In genomic region chr2:103927610-103928145, GRCm38 (mm10) we compare ENCODE assay signal across 9 mouse cellular contexts. TPM values are rescaled to one million over a fixed set of nuclear protein-coding genes. Genes with fewer than 3 reads are reported as not detected.
A peak's percentile ranks its signal among the peaks of the same experiment; 100 is the strongest.
DNase-seq lines count a peak whose midpoint lies in the region; ATAC-seq and TF ChIP-seq lines count a peak whose summit lies in the region.
"Had no signal": no experiment of that assay in that cellular context is flagged by ENCODE, and none has a peak within 500 bp of the region (broad histone marks: within the 10 kb centered on the region; RNA-seq: fewer than 3 reads in every experiment).

No protein-coding gene starts in this region.

- no peaks in the 10 kb centered on the region for H3K27me3 ChIP-seq in hindbrain, embryonic 13.5 days
- no peaks in the 10 kb centered on the region for H3K27me3 ChIP-seq in hindbrain, embryonic 10.5 days (ENCODE audit: insufficient read depth, poor library complexity, severe bottlenecking)
- H3K27me3 ChIP-seq in limb, embryonic 14.5 days (ENCODE audit: control insufficient read depth, insufficient read depth, low read length), result no peaks in the 10 kb centered on the region

- peak; percentile 73 for ATAC-seq in hindbrain, embryonic 13.5 days (ENCODE audit: low FRiP score)
- ATAC-seq in limb, embryonic 14.5 days (ENCODE audit: low FRiP score, low read depth), result no peak; the same call in 1 of the 2 replicates
- ATAC-seq in granulocyte monocyte progenitor cell, adult 5-6 weeks (replicated peaks; ENCODE audit: poor library complexity, severe bottlenecking), result no peak

- H3K9ac ChIP-seq in hindbrain, embryonic 13.5 days, result no peak overlapping the region
- H3K9ac ChIP-seq in limb, embryonic 14.5 days (ENCODE audit: low read depth, low read length, severe bottlenecking), result no peak overlapping the region
- H3K9ac ChIP-seq: liver, embryonic 14.5 days had no signal

- peaks cover 42% of the 10 kb centered on the region for H3K4me1 ChIP-seq in hindbrain, embryonic 13.5 days (replicated peaks)
- H3K4me1 ChIP-seq in hindbrain, embryonic 10.5 days (replicated peaks), result 0 out of 2 replicates have a peak, but pooled peaks cover 15% of the 10 kb centered on the region
- peaks cover 16% of the 10 kb centered on the region for H3K4me1 ChIP-seq in limb, embryonic 14.5 days (ENCODE audit: control insufficient read depth, insufficient read depth, low read length)

- TF ChIP-seq POLR2A in limb, embryonic 14.5 days (IDR thresholded peaks at IDR 0.05; ENCODE audit: borderline replicate concordance, extremely low read depth, insufficient read depth, insufficient read length), result no peak

- H3K36me3 ChIP-seq in hindbrain, embryonic 13.5 days, result no peaks in the 10 kb centered on the region
- H3K36me3 ChIP-seq in hindbrain, embryonic 10.5 days, result no peaks in the 10 kb centered on the region
- no peaks in the 10 kb centered on the region for H3K36me3 ChIP-seq in limb, embryonic 14.5 days (ENCODE audit: control insufficient read depth, insufficient read depth, low read length)

- no peak overlapping the region for H3K4me3 ChIP-seq in hindbrain, embryonic 13.5 days
- H3K4me3 ChIP-seq in hindbrain, embryonic 10.5 days, result no peak overlapping the region
- no peak overlapping the region for H3K4me3 ChIP-seq in limb, embryonic 14.5 days (replicated peaks; ENCODE audit: low read length)

- H3K27ac ChIP-seq in hindbrain, embryonic 13.5 days, result peak overlapping the region; percentile 67; the same call in 1 of the 2 replicates
- no peak overlapping the region for H3K27ac ChIP-seq in hindbrain, embryonic 10.5 days
- no peak overlapping the region for H3K27ac ChIP-seq in limb, embryonic 14.5 days (replicated peaks; ENCODE audit: low read depth, low read length)
- H3K27ac ChIP-seq: liver, embryonic 14.5 days had no signal

- H3K9me3 ChIP-seq in hindbrain, embryonic 13.5 days, result no peaks in the 10 kb centered on the region
- no peaks in the 10 kb centered on the region for H3K9me3 ChIP-seq in hindbrain, embryonic 10.5 days
- no peaks in the 10 kb centered on the region for H3K9me3 ChIP-seq in limb, embryonic 14.5 days (ENCODE audit: control insufficient read depth, low read length)

- DNase-seq in hindbrain, embryonic 10.5 days (ENCODE audit: low spot score), result no peak
- DNase-seq in NIH3T3 (ENCODE audit: low read depth), result peak; percentile 28
- peak; percentile 41 to 65 for DNase-seq in gastrocnemius, adult 8-10 months (ENCODE audit: low spot score in 2 of 2)
- peak; percentile 13 for DNase-seq in limb, embryonic 14.5 days (ENCODE audit: low spot score)
- no peak for DNase-seq in cerebellum, adult 8-10 months
- DNase-seq in ovary, postnatal 10 days (ENCODE audit: low spot score), result no peak

- 19% methylated on average over 1 of the region's 1 CpGs for WGBS in hindbrain, embryonic 13.5 days
- WGBS in hindbrain, embryonic 10.5 days, result 65% methylated on average over 1 of the region's 1 CpGs
- WGBS in limb, embryonic 14.5 days, result 13% methylated on average over 1 of the region's 1 CpGs

- no peak overlapping the region for H3K4me2 ChIP-seq in hindbrain, embryonic 13.5 days
- H3K4me2 ChIP-seq in limb, embryonic 14.5 days (replicated peaks; ENCODE audit: low read depth, low read length, severe bottlenecking), result no peak overlapping the region

RNA-seq across cellular contexts. Expression of gene Lmo2, which starts 30.1 kb away (rescaled TPM):
- polyA plus RNA-seq in hindbrain, embryonic 13.5 days (2015; fragmentation: Nextera tagmentation; extraction: Ambion mirVana), result 34.1 and 42.3 TPM in 2 replicates
- polyA plus RNA-seq in hindbrain, embryonic 10.5 days (2016; fragmentation: Nextera tagmentation; extraction: Ambion mirVana), result 15.8 and 21.2 TPM in 2 replicates
- 1 to 10 TPM; 3.4 to 9.1 (median 4.6) TPM for total RNA-seq in gastrocnemius, adult 8-10 months (2022)
- 17.8 and 18.1 TPM in 2 replicates for polyA plus RNA-seq in limb, embryonic 14.5 days (2012; rRNA removed)
- polyA plus RNA-seq in limb, embryonic 14.5 days (2014; fragmentation: Nextera tagmentation; extraction: Ambion mirVana), result 17.8 and 19.4 TPM in 2 replicates
- 334 and 343 TPM in 2 replicates for total RNA-seq in granulocyte monocyte progenitor cell, adult 5-6 weeks (2014; fragmentation: Nextera tagmentation)
- 231 and 233 TPM in 2 replicates for total RNA-seq in granulocyte monocyte progenitor cell, adult 5-6 weeks (2017)

Comparison
In these comparisons a context has a peak if more than half of its experiments do, and no peak if none do; other contexts are left out.
1. DNase-seq: peak in NIH3T3 (single experiment), gastrocnemius, adult 8-10 months (2 of 2) and limb, embryonic 14.5 days (single experiment); none in hindbrain, embryonic 10.5 days (single experiment), cerebellum, adult 8-10 months (single experiment) and ovary, postnatal 10 days (single experiment).